Mouse (Mus musculus): Measurements from ENCODE around the gene Slc25a36. TPM values are rescaled to one million over a fixed set of nuclear protein-coding genes. Genes with fewer than 3 reads are reported as not detected.

The Slc25a36 gene
- 80.7 to 89.0 TPM (median 86.6 TPM) in 3 replicates for total RNA-seq (2017)

- peak; percentile 91 for ATAC-seq (replicated peaks; ENCODE audit: insufficient number of reproducible peaks, low FRiP score, low TSS enrichment, poor library complexity, severe bottlenecking)
These were observed at the start of gene Slc25a36 for GRCm38 (mm10) chr9:97110571-97111390. Gene Slc25a36, minus strand, starts transcription at chr9:97111157.

GRCm38 (mm10) chr9:97158412-97158811, 47.5 kb upstream of the Slc25a36 start:
- no peak for ATAC-seq (replicated peaks; ENCODE audit: insufficient number of reproducible peaks, low FRiP score, low TSS enrichment, poor library complexity, severe bottlenecking)

GRCm38 (mm10) chr9:97155981-97156380, 45.0 kb upstream of the Slc25a36 start:
- ATAC-seq (replicated peaks; ENCODE audit: insufficient number of reproducible peaks, low FRiP score, low TSS enrichment, poor library complexity, severe bottlenecking), result no peak

- ATAC-seq (replicated peaks; ENCODE audit: insufficient number of reproducible peaks, low FRiP score, low TSS enrichment, poor library complexity, severe bottlenecking), result no peak
These were observed 44.0 kb upstream of the Slc25a36 start for GRCm38 (mm10) chr9:97154956-97155355.

- no peak for ATAC-seq (replicated peaks; ENCODE audit: insufficient number of reproducible peaks, low FRiP score, low TSS enrichment, poor library complexity, severe bottlenecking)
These were observed 42.0 kb upstream of the Slc25a36 start for GRCm38 (mm10) chr9:97153006-97153405.

GRCm38 (mm10) chr9:97147270-97147669, 36.3 kb upstream of the Slc25a36 start:
- ATAC-seq (replicated peaks; ENCODE audit: insufficient number of reproducible peaks, low FRiP score, low TSS enrichment, poor library complexity, severe bottlenecking), result no peak

- ATAC-seq (replicated peaks; ENCODE audit: insufficient number of reproducible peaks, low FRiP score, low TSS enrichment, poor library complexity, severe bottlenecking), result no peak
These were observed 34.4 kb upstream of the Slc25a36 start for GRCm38 (mm10) chr9:97145351-97145750.

GRCm38 (mm10) chr9:97143416-97143815, 32.5 kb upstream of the Slc25a36 start:
- ATAC-seq (replicated peaks; ENCODE audit: insufficient number of reproducible peaks, low FRiP score, low TSS enrichment, poor library complexity, severe bottlenecking), result no peak

- ATAC-seq (replicated peaks; ENCODE audit: insufficient number of reproducible peaks, low FRiP score, low TSS enrichment, poor library complexity, severe bottlenecking), result no peak
These were observed 31.6 kb upstream of the Slc25a36 start for GRCm38 (mm10) chr9:97142558-97142957.

- no peak for ATAC-seq (replicated peaks; ENCODE audit: insufficient number of reproducible peaks, low FRiP score, low TSS enrichment, poor library complexity, severe bottlenecking)
These were observed 30.8 kb upstream of the Slc25a36 start for GRCm38 (mm10) chr9:97141723-97142122.

GRCm38 (mm10) chr9:97140145-97140932, 29.4 kb upstream of the Slc25a36 start:
- ATAC-seq (replicated peaks; ENCODE audit: insufficient number of reproducible peaks, low FRiP score, low TSS enrichment, poor library complexity, severe bottlenecking), result no peak

GRCm38 (mm10) chr9:97137678-97138077, 26.7 kb upstream of the Slc25a36 start:
- no peak for ATAC-seq (replicated peaks; ENCODE audit: insufficient number of reproducible peaks, low FRiP score, low TSS enrichment, poor library complexity, severe bottlenecking)

GRCm38 (mm10) chr9:97137116-97137515, 26.2 kb upstream of the Slc25a36 start:
- ATAC-seq (replicated peaks; ENCODE audit: insufficient number of reproducible peaks, low FRiP score, low TSS enrichment, poor library complexity, severe bottlenecking), result no peak

GRCm38 (mm10) chr9:97135866-97136265, 24.9 kb upstream of the Slc25a36 start:
- ATAC-seq (replicated peaks; ENCODE audit: insufficient number of reproducible peaks, low FRiP score, low TSS enrichment, poor library complexity, severe bottlenecking), result no peak

- ATAC-seq (replicated peaks; ENCODE audit: insufficient number of reproducible peaks, low FRiP score, low TSS enrichment, poor library complexity, severe bottlenecking), result no peak
These were observed 22.2 kb upstream of the Slc25a36 start for GRCm38 (mm10) chr9:97133178-97133577.

GRCm38 (mm10) chr9:97130001-97130400, 19.0 kb upstream of the Slc25a36 start:
- no peak for ATAC-seq (replicated peaks; ENCODE audit: insufficient number of reproducible peaks, low FRiP score, low TSS enrichment, poor library complexity, severe bottlenecking)

- ATAC-seq (replicated peaks; ENCODE audit: insufficient number of reproducible peaks, low FRiP score, low TSS enrichment, poor library complexity, severe bottlenecking), result no peak
These were observed 13.2 kb upstream of the Slc25a36 start for GRCm38 (mm10) chr9:97123934-97124692.

- ATAC-seq (replicated peaks; ENCODE audit: insufficient number of reproducible peaks, low FRiP score, low TSS enrichment, poor library complexity, severe bottlenecking), result no peak
These were observed 10.5 kb upstream of the Slc25a36 start for GRCm38 (mm10) chr9:97121432-97121831.

GRCm38 (mm10) chr9:97114271-97114670, 3.3 kb upstream of the Slc25a36 start:
- ATAC-seq (replicated peaks; ENCODE audit: insufficient number of reproducible peaks, low FRiP score, low TSS enrichment, poor library complexity, severe bottlenecking), result no peak
